In genomic region chr1:43635718-43636117, GRCm38 (mm10) we compare ENCODE assay signal across 8 mouse cellular contexts.
DNase-seq lines count a peak whose midpoint lies in the region; ATAC-seq lines count a peak whose summit lies in the region.

No protein-coding gene starts in this region.

- H3K4me2 ChIP-seq in hindbrain, embryonic 16.5 days (ENCODE audit: low read length), result no peak overlapping the region

- no peak for DNase-seq in frontal cortex, postnatal 25 days (ENCODE audit: low spot score in 2 of 2)
- peak; percentile 5 for DNase-seq in ovary, postnatal 36 days (ENCODE audit: low spot score)
- DNase-seq in ovary, postnatal 10 days (ENCODE audit: low spot score), result no peak
- peak; percentile 8 for DNase-seq in c-Kit-positive CD71-negative TER-119-negative erythroid progenitor cells, embryonic 14.5 days (ENCODE audit: low read depth)
- DNase-seq in heart, postnatal 4 days, result peak; percentile 39
- peak; percentile 10 for DNase-seq in skeletal muscle tissue, adult 2 months (ENCODE audit: low read depth, low spot score)

- H3K36me3 ChIP-seq in hindbrain, embryonic 16.5 days (ENCODE audit: control insufficient read depth, insufficient read depth, low read length), result no peaks in the 10 kb centered on the region

- H3K27ac ChIP-seq in hindbrain, embryonic 16.5 days (ENCODE audit: low read depth, low read length), result no peak overlapping the region

- H3K9ac ChIP-seq in hindbrain, embryonic 16.5 days (ENCODE audit: low read depth, low read length), result no peak overlapping the region

- no peaks in the 10 kb centered on the region for H3K4me1 ChIP-seq in hindbrain, embryonic 16.5 days (ENCODE audit: control insufficient read depth, insufficient read depth, low read depth, low read length)

- WGBS in hindbrain, embryonic 16.5 days, result 85% methylated on average over 3 of the region's 3 CpGs

- no peaks in the 10 kb centered on the region for H3K27me3 ChIP-seq in hindbrain, embryonic 16.5 days (replicated peaks; ENCODE audit: control insufficient read depth, insufficient read depth, low read length)

- ATAC-seq in frontal cortex, adult (ENCODE audit: low TSS enrichment), result peak; percentile 91
- ATAC-seq in hindbrain, embryonic 16.5 days, result no peak

- H3K4me3 ChIP-seq in hindbrain, embryonic 16.5 days (ENCODE audit: low read length), result no peak overlapping the region

- H3K9me3 ChIP-seq in hindbrain, embryonic 16.5 days (ENCODE audit: control insufficient read depth, low read length), result no peaks in the 10 kb centered on the region

Comparison
In these comparisons a context has a peak if more than half of its experiments do, and no peak if none do; other contexts are left out.
1. DNase-seq: peak in ovary, postnatal 36 days (single experiment), c-Kit-positive CD71-negative TER-119-negative erythroid progenitor cells, embryonic 14.5 days (single experiment), heart, postnatal 4 days (single experiment) and skeletal muscle tissue, adult 2 months (single experiment); none in frontal cortex, postnatal 25 days (0 of 2) and ovary, postnatal 10 days (single experiment).